Mouse (Mus musculus): Measurements from ENCODE around the gene Macf1. TPM values are rescaled to one million over a fixed set of nuclear protein-coding genes. Genes with fewer than 3 reads are reported as not detected.
"Not testable (repeated sequence)": the region's sequence is repeated elsewhere in the genome, so short reads cannot be mapped to it uniquely, and the experiment has no call there.

Gene Macf1
- total RNA-seq, 1 experiment from 2014 or later: 290 TPM

GRCm38 (mm10) chr4:123682291-123682690, 1.9 kb downstream of the Macf1 start:
- ATAC-seq (replicated peaks in 1 of 2; ENCODE audit: insufficient read depth in 1 of 2, low FRiP score in 2 of 2, low TSS enrichment in 1 of 2, low read depth in 1 of 2, poor library complexity in 2 of 2, severe bottlenecking in 2 of 2): no peak

- peak; percentile 54 to 61 for ATAC-seq (replicated peaks in 1 of 2; ENCODE audit: insufficient read depth in 1 of 2, low FRiP score in 2 of 2, low TSS enrichment in 1 of 2, low read depth in 1 of 2, poor library complexity in 2 of 2, severe bottlenecking in 2 of 2)
Observed at GRCm38 (mm10) chr4:123680962-123681361, 3.2 kb downstream of the Macf1 start.

DNA sequence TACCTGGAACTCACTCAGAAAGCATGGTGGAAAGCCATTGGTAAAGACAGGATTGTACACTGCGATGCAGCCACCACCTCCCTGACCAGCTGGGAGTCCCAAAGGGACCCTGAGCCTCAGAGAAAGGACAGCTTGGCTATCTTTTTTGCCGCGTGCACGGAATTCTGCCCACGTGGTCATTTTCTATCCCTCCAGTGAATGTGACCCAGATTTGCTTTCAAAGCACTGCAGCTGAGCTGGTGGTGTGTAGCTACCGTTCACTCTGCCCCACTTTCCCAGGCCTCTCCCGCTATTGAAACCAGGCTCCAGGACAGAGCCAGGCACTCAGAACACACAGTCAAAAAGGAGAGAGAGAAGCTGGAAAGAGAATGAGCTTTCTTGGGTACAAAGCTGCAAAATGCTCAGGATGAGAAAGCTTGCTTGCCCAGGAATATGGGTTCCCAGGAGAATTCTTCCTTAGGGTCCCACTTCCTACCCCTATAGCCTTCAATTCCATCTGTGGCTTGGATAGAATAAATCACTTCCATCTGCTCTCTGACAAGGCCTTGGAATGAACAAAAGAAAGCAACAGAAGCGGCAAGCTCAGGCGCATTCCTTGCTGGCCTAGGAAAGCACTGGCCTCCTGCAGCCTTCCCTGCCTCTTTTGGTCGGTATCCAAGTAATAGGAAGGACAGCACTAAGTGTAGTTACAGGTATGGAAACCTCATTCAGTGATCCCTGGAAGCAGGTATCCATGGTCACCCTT, 6.9 kb downstream of the Macf1 start:
- ATAC-seq (replicated peaks in 1 of 2; ENCODE audit: insufficient read depth in 1 of 2, low FRiP score in 2 of 2, low TSS enrichment in 1 of 2, low read depth in 1 of 2, poor library complexity in 2 of 2, severe bottlenecking in 2 of 2): no peak

GRCm38 (mm10) chr4:123670598-123670997, 13.6 kb downstream of the Macf1 start:
- ATAC-seq (replicated peaks in 1 of 2; ENCODE audit: insufficient read depth in 1 of 2, low FRiP score in 2 of 2, low TSS enrichment in 1 of 2, low read depth in 1 of 2, poor library complexity in 2 of 2, severe bottlenecking in 2 of 2): no peak

DNA sequence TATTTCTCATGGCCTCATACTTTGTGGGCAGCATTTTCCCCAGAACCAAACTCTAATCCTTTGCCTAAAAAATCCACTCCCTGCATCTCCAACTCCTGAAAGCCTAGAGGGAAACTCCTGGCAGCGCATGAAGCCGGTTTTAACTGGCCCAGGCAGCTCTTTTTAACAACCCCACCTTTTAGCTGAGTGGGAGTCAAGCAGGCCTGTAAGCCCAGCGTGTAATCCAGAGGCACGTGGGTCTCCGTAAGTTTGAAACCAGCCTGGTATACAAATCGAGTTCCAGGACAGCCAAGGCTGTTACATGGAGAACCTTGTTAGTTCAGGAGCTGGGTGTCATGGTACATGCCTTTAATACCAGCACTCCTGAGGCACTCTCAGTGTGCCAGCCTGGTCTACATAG, 14.5 kb downstream of the Macf1 start:
- ATAC-seq (replicated peaks in 1 of 2; ENCODE audit: insufficient read depth in 1 of 2, low FRiP score in 2 of 2, low TSS enrichment in 1 of 2, low read depth in 1 of 2, poor library complexity in 2 of 2, severe bottlenecking in 2 of 2): no peak

DNA sequence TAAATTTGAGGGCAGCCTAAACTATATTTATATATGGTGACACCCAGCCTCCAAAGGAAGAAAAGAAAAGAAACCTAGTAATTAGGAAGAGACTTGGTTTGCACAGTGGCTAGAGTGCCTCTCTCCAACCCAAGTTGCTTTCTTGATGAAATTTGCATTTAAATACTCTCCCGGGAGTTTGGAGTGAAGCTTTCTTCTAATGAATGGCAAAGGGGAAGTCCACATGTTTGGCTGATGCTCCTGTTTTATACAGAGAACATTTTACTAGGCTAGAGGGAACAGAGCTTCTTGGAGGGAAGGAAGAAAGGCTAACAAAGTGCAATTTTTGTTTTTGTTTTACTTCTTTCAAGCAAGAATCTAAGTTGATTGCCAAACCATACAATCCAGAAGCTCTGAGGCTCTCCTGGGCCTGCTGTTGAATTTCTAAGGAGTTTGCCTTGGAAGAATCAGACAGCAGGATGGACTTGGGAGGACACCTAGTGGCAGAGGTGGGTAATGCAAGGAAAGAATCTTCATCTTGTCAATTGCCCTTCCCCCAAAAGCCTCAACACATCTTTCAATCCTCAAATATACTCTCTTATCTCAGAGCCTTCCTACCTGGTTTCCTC, 16.8 kb downstream of the Macf1 start:
- ATAC-seq (replicated peaks in 1 of 2; ENCODE audit: insufficient read depth in 1 of 2, low FRiP score in 2 of 2, low TSS enrichment in 1 of 2, low read depth in 1 of 2, poor library complexity in 2 of 2, severe bottlenecking in 2 of 2): no peak

GRCm38 (mm10) chr4:123666517-123666916, 17.6 kb downstream of the Macf1 start:
- no peak for ATAC-seq (replicated peaks in 1 of 2; ENCODE audit: insufficient read depth in 1 of 2, low FRiP score in 2 of 2, low TSS enrichment in 1 of 2, low read depth in 1 of 2, poor library complexity in 2 of 2, severe bottlenecking in 2 of 2)

DNA sequence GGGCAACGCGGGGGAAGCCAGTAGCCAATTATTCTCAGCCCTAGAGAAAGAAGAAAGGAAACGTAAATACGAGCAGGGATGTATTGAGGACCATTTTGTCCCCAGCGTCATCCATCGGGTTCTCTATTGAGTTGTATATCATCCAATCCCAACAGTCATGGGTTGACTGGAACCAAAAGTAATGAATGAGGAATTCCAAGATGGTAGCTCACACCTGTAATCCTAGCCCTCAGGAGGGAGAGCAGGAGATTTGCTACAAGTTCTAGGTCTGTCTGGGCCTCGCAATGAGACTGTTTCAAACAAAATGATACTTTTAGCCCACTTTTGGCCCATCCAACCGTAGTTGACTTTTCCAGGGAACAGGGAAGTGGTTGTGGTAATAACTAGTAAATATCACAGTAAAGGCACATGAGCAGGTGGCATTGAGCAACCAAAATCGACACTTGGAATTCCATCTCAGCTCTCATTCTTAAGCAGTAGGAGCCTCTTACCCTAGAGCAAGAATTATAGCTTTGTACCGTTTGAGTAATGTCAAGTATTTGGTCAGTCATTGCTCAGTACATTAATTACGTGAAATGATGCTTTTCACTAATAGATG, 18.4 kb downstream of the Macf1 start:
- no peak for ATAC-seq (replicated peaks in 1 of 2; ENCODE audit: insufficient read depth in 1 of 2, low FRiP score in 2 of 2, low TSS enrichment in 1 of 2, low read depth in 1 of 2, poor library complexity in 2 of 2, severe bottlenecking in 2 of 2)

GRCm38 (mm10) chr4:123664951-123665661, 19.1 kb downstream of the Macf1 start:
- no peak for ATAC-seq (replicated peaks in 1 of 2; ENCODE audit: insufficient read depth in 1 of 2, low FRiP score in 2 of 2, low TSS enrichment in 1 of 2, low read depth in 1 of 2, poor library complexity in 2 of 2, severe bottlenecking in 2 of 2)

DNA sequence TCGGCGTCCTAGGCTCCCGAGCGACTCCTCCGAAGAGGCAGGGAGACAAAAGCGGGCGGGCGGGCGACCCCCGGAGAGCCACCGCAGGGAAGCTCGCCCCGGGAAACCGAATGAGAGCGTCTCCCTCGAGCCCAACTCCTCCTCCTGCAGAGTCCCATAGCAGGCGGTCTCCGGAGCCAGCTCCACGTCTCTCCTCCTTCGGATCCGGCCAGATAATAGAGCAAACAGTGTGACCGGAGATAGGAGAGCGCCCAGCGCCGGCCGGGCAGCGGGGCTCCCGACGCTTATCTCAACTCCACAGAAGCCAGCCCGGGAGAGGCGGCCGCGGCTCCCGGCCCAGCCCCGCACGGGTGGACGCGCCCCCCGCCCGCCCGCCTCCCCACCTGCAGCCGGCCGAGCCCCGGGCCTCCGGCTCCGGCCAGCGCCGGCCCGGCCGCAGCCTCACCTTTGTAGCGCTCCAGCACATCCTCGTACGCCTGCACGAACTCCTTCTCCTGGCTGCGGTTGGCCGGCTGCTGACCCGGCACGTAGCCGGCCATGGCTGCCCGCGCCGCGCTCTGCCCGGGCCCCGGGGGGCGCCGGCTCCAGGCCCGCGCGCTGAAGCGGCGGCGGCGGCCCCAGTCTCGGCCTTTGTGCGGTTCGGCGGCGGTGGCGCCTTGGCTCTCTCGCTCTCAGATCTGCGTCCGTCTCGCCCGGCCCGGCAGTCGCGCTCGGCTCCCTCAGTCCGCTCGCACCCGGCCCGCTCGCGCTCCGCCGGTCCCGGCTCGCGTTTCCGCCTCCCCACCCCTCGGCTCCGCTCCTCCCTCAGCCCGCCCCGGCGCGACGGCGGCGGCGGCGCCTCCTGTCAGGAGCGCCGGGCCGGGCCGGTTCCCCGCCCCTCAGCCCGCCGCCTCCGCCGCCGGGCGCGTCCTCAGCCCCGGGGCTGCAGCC, 19.9 kb downstream of the Macf1 start:
- ATAC-seq (replicated peaks in 1 of 2; ENCODE audit: insufficient read depth in 1 of 2, low FRiP score in 2 of 2, low TSS enrichment in 1 of 2, low read depth in 1 of 2, poor library complexity in 2 of 2, severe bottlenecking in 2 of 2): peak; percentile 23 to 28; a peak in 2 of 4 replicates

GRCm38 (mm10) chr4:123663688-123663965, 20.5 kb downstream of the Macf1 start:
- ATAC-seq (replicated peaks in 1 of 2; ENCODE audit: insufficient read depth in 1 of 2, low FRiP score in 2 of 2, low TSS enrichment in 1 of 2, low read depth in 1 of 2, poor library complexity in 2 of 2, severe bottlenecking in 2 of 2): no peak

DNA sequence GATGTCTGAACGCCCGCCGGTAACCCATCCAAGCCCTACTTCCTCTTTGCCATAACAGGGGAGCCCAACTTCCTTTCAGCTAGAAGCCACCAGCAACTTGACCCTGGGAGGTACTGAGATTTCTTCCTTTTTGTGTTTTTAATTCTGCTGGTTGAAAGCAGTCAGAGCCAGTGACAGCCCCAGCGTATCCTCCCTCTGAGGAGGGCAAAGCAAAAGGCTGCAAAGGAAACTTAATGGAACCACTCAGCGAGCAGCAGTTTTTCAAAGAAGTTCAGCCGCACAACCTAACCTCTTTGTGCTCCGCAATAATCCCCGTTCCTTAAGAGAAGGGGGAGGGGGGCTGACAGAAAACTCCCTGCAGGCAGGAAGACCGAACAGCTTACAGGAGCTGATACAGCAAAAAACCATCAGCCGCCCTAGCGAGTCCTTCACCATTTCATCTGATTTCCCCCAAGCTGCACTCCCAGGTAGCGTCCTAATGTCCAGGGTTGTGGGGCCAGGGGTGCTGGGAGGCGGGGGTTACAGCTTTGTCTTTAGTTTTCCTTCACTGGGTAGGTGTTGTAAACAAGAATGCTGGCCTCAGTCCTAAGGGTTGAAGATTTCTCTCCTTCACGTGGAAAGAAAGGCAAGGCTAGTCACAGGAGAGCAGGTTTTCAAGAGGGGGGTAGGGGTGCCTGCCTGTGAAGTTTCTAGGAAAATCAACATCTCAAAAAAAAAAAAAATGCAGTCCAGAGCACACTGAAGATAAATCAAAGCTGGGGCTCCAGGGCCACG, 21.1 kb downstream of the Macf1 start:
- peak; percentile 36 to 46 for ATAC-seq (replicated peaks in 1 of 2; ENCODE audit: insufficient read depth in 1 of 2, low FRiP score in 2 of 2, low TSS enrichment in 1 of 2, low read depth in 1 of 2, poor library complexity in 2 of 2, severe bottlenecking in 2 of 2)

DNA sequence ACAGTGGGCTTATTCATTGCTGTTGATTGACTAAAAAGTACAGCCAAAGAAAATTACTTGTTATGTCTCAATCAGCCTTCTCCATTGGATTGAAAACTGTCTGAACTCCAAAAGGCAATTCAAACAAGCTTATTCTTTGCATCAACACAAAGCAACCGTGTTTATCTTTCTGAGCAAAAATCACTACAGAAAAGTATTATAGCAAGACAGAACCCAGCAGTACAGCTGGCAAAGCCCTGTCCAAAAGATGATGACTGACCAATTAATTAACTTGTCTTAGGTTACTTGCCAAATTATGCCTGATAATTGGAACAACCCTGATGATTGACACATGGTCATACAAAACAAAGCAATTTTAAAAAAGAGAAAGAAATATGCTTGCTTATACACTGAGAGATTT, 26.0 kb downstream of the Macf1 start:
- ATAC-seq (replicated peaks in 1 of 2; ENCODE audit: insufficient read depth in 1 of 2, low FRiP score in 2 of 2, low TSS enrichment in 1 of 2, low read depth in 1 of 2, poor library complexity in 2 of 2, severe bottlenecking in 2 of 2): no peak

GRCm38 (mm10) chr4:123655245-123655644, 28.9 kb downstream of the Macf1 start:
- no peak for ATAC-seq (replicated peaks in 1 of 2; ENCODE audit: insufficient read depth in 1 of 2, low FRiP score in 2 of 2, low TSS enrichment in 1 of 2, low read depth in 1 of 2, poor library complexity in 2 of 2, severe bottlenecking in 2 of 2)

DNA sequence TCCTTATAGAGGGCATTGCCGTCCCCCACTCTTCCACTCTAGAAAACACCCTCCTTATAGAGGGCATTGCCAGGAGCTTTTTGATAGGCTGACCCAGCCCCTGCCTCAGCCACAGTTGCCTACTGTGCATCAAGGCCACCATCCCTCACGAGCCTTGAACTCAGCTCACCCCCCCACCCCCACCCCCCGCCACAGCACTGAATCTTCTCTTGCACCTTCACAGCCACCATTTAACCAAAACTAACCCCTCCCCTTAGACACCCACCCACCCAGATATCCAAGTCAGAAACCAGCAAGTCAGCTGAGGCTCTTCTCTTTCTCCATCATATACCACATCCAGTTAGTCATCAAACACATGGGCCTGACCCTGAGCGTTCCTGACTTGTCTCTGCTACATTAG, 29.6 kb downstream of the Macf1 start:
- ATAC-seq (replicated peaks in 1 of 2; ENCODE audit: insufficient read depth in 1 of 2, low FRiP score in 2 of 2, low TSS enrichment in 1 of 2, low read depth in 1 of 2, poor library complexity in 2 of 2, severe bottlenecking in 2 of 2): no peak

GRCm38 (mm10) chr4:123653446-123653845, 30.7 kb downstream of the Macf1 start:
- ATAC-seq (replicated peaks in 1 of 2; ENCODE audit: insufficient read depth in 1 of 2, low FRiP score in 2 of 2, low TSS enrichment in 1 of 2, low read depth in 1 of 2, poor library complexity in 2 of 2, severe bottlenecking in 2 of 2): not testable (repeated sequence)

DNA sequence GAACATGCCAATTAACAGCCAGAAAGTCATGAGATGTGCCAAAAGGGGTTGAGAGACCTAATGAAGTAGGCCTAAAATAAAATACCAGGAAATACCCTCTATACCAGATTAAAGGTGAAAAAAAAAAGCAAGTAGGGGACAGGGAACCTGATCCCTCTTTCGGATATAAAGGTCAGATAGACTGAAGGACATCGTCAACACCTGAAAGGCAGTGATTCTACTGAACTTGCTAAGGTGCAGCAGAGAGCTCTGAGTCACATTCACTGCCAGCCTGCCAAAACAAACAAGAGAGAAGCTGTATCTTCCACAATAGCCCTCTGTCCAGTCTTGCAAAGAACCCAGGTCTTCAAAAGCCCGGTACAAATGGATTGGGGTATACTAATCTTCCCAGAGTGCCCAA, 32.0 kb downstream of the Macf1 start:
- ATAC-seq (replicated peaks in 1 of 2; ENCODE audit: insufficient read depth in 1 of 2, low FRiP score in 2 of 2, low TSS enrichment in 1 of 2, low read depth in 1 of 2, poor library complexity in 2 of 2, severe bottlenecking in 2 of 2): no peak

All from hematopoietic stem cell, adult 5-6 weeks (primary cell).